Mouse (Mus musculus) stomach, postnatal 0 days (tissue): ENCODE measurements around the gene Fam173a. TPM values are rescaled to one million over a fixed set of nuclear protein-coding genes. Genes with fewer than 3 reads are reported as not detected.

ENCODE experiments used
- ATAC-seq: fragments of 200-750 bp; cut with Nextera tagmentation; 2 replicates; pipeline ENCODE4 v1.8.0; 2017; ENCODE audit not compliant: low FRiP score, low TSS enrichment
- DNase-seq: peaks from one replicate; pipeline ENCODE4 v3.0.0-alpha.2; 2016; ENCODE audit warnings: low spot score
- H3K27ac ChIP-seq: fragments of 300-500 bp; sonication (generic); replicated peaks from 2 replicates; pipeline ENCODE4 v1.5.1; 2014; ENCODE audit warnings: mild to moderate bottlenecking, control low read depth
- H3K27me3 ChIP-seq: fragments of 300-500 bp; sonication (generic); 2 replicates; pipeline ENCODE4 v1.6.1; 2014; ENCODE audit warnings: low read length; ENCODE audit not compliant: control insufficient read depth, insufficient read depth
- H3K36me3 ChIP-seq: fragments of 300-500 bp; sonication (generic); 2 replicates; pipeline ENCODE4 v1.6.1; 2014; ENCODE audit warnings: low read length, mixed read lengths; ENCODE audit not compliant: control insufficient read depth, insufficient read depth
- H3K4me1 ChIP-seq: fragments of 300-500 bp; sonication (generic); replicated peaks from 2 replicates; pipeline ENCODE4 v1.6.1; 2014; ENCODE audit warnings: antibody characterized with exemption; ENCODE audit not compliant: control insufficient read depth, insufficient read depth
- H3K4me2 ChIP-seq: fragments of 300-500 bp; sonication (generic); replicated peaks from 2 replicates; pipeline ENCODE4 v1.6.1; 2014; ENCODE audit warnings: low read depth, mild to moderate bottlenecking, control low read depth, moderate library complexity
- H3K4me3 ChIP-seq: fragments of 300-500 bp; sonication (generic); 2 replicates; pipeline ENCODE4 v1.5.1; 2014; ENCODE audit warnings: low read depth, low read length, control low read depth
- H3K9ac ChIP-seq: fragments of 300-500 bp; sonication (generic); 2 replicates; pipeline ENCODE4 v1.6.1; 2014; ENCODE audit warnings: mild to moderate bottlenecking, low read length, control low read depth, mixed read lengths
- H3K9me3 ChIP-seq: fragments of 300-500 bp; sonication (generic); 2 replicates; pipeline ENCODE4 v1.6.1; 2016; ENCODE audit warnings: low read length; ENCODE audit not compliant: control insufficient read depth
- CTCF ChIP-seq: IDR thresholded peaks from 2 replicates; pipeline ENCODE4 v1.5.1; 2016; ENCODE audit warnings: antibody characterized with exemption, low read depth, mild to moderate bottlenecking, moderate library complexity
- EP300 ChIP-seq: optimal IDR thresholded peaks from 2 replicates; pipeline ENCODE3; 2016; ENCODE audit warnings: antibody characterized with exemption
- WGBS: fragments of 180-500 bp; shearing (Covaris S2); extraction: QIAGEN DNeasy Blood & Tissue Kit; methylation state at CpG from one replicate; pipeline ENCODE4 v1.1.7; 2014; 5-methylcytosine and 5-hydroxymethylcytosine counted together
- polyA plus RNA-seq: library from polyadenylated mRNA; unstranded; fragments of >200 nt; fragmentation: Nextera tagmentation; extraction: Ambion mirVana; gene quantifications from 2 replicates; pipeline ENCODE4 v1.2.1, GENCODE M21; 2015

Fam173a gene
- polyA plus RNA-seq, 1 experiment from 2014 or later, result 91.0 TPM

- peak; percentile 43 for DNase-seq
- no peaks in the 10 kb centered on the region for H3K4me1 ChIP-seq
- 0 out of 2 replicates have a peak overlapping the region, but pooled peaks have one; percentile 4 for H3K27ac ChIP-seq
These were observed 36.1 kb downstream of the Fam173a start for GRCm38 (mm10) chr17:25756378-25757242.

GRCm38 (mm10) chr17:25755627-25756377, 36.9 kb downstream of the Fam173a start:
- WGBS, result 19% methylated on average over 4 of the region's 4 CpGs
- no peaks in the 10 kb centered on the region for H3K4me1 ChIP-seq
- H3K4me2 ChIP-seq, result no peak overlapping the region
- ATAC-seq, result peak; percentile 46
- no peak overlapping the region for H3K4me3 ChIP-seq
- no peaks in the 10 kb centered on the region for H3K36me3 ChIP-seq
- TF ChIP-seq CTCF, result no peak
- TF ChIP-seq EP300, result no peak
- H3K9me3 ChIP-seq, result no peaks in the 10 kb centered on the region
- H3K27me3 ChIP-seq, result no peaks in the 10 kb centered on the region
- peak; percentile 39 for DNase-seq
- H3K27ac ChIP-seq, result no peak overlapping the region
- no peak overlapping the region for H3K9ac ChIP-seq

More at GRCm38 (mm10) chr17:25756378-25757242, 36.1 kb downstream of the Fam173a start:
- Histone ChIP-seq H3K9ac (no peak overlapping the region), H3K36me3 (no peaks in the 10 kb centered on the region), H3K27me3 (no peaks in the 10 kb centered on the region), H3K9me3 (no peaks in the 10 kb centered on the region), H3K4me3 (no peak overlapping the region), H3K4me2 (no peak overlapping the region)
- WGBS, result 45% methylated on average over 9 of the region's 9 CpGs
- TF ChIP-seq CTCF (no peak), EP300 (no peak)
- peak; percentile 59 for ATAC-seq

- H3K27me3 ChIP-seq, result no peaks in the 10 kb centered on the region
- no peak overlapping the region for H3K9ac ChIP-seq
- 72% methylated on average over 4 of the region's 4 CpGs for WGBS
- no peaks in the 10 kb centered on the region for H3K9me3 ChIP-seq
- H3K36me3 ChIP-seq, result no peaks in the 10 kb centered on the region
- DNase-seq (no peak), ATAC-seq (no peak)
- TF ChIP-seq EP300 (no peak), CTCF (no peak)
- H3K27ac ChIP-seq, result no peak overlapping the region
- H3K4me1 ChIP-seq, result no peaks in the 10 kb centered on the region
- H3K4me3 ChIP-seq, result no peak overlapping the region
- H3K4me2 ChIP-seq, result no peak overlapping the region
These were observed 37.6 kb downstream of the Fam173a start for GRCm38 (mm10) chr17:25755086-25755485.

GRCm38 (mm10) chr17:25754241-25754640, 38.5 kb downstream of the Fam173a start, which contains the start of gene Msln:
Gene Msln (minus strand): TSS chr17:25754378.
- TF ChIP-seq EP300 (no peak), CTCF (no peak)
- no peaks in the 10 kb centered on the region for H3K9me3 ChIP-seq
- no peak within 1 kb of the TSS for H3K9ac ChIP-seq
- WGBS, result 65% methylated on average over 9 of the region's 9 CpGs
- H3K4me1 ChIP-seq, result no peaks in the 10 kb centered on the region
- no peak within 1 kb of the TSS for H3K27ac ChIP-seq
- no peak within 1 kb of the TSS for H3K4me3 ChIP-seq
- H3K27me3 ChIP-seq, result no peaks in the 10 kb centered on the region
- no peak within 1 kb of the TSS for H3K4me2 ChIP-seq
- DNase-seq (peak; percentile 61), ATAC-seq (peak; percentile 75)
- no peaks in the 10 kb centered on the region for H3K36me3 ChIP-seq

- Histone ChIP-seq H3K27ac (no peak overlapping the region), H3K4me2 (no peak overlapping the region), H3K27me3 (no peaks in the 10 kb centered on the region), H3K9ac (no peak overlapping the region), H3K4me3 (no peak overlapping the region), H3K4me1 (no peaks in the 10 kb centered on the region), H3K36me3 (no peaks in the 10 kb centered on the region), H3K9me3 (no peaks in the 10 kb centered on the region)
- TF ChIP-seq CTCF (no peak), EP300 (no peak)
- ATAC-seq (no peak), DNase-seq (peak; percentile 52)
- WGBS, result 19% methylated on average over 5 of the region's 5 CpGs
These were observed 41.3 kb downstream of the Fam173a start for GRCm38 (mm10) chr17:25751446-25751845.
